Mouse (Mus musculus) Muller cell, postnatal 12 days (primary cell): ENCODE results near the gene Serf2.
"Not testable (repeated sequence)": the region's sequence is repeated elsewhere in the genome, so short reads cannot be mapped to it uniquely, and the experiment has no call there.

ENCODE experiments used
- DNase-seq: peaks from one replicate; pipeline ENCODE4 v3.0.0-alpha.2; 2015; ENCODE audit errors: inconsistent ontology term

Gene Serf2

DNA sequence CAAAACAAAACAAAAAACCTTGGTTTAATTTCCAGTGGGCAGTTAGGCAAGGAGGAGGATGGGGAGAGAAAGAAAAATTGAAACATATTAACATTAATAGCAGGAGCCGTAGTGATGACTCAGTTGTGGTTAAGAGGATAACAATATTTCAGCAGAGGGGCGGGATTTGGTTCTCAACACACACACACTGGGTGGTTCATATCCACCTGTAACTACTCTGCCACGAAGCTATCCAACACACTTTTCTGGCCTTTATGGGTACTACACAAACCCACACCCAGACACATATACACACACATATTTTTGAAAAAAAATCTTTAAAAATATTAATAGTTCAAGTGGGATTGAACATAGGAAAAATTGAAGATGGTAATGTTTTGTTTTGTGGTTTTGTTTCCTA is 2.0 kb upstream of the Serf2 start:
- DNase-seq: no peak

DNA sequence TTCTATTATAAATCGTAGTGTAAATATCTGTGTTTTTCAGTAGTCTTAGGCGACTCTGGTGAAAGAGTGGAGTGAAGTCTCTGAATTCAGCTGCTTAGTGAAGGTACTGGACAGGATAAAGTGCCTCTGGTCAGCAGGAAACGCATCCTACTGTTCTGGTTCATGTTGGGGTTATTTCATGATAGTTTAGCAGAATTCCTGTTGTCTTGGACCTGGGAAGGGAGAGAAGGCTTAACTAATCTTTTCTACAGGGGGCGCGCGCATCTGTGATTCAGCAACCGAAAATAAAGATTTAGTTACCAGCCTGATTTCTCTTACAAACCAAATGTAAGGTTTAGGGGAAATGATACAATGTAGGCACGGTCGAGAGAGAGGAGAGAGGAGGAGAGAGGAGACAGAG is 859 bp upstream of the Serf2 start:
- DNase-seq: peak; percentile 68

DNA sequence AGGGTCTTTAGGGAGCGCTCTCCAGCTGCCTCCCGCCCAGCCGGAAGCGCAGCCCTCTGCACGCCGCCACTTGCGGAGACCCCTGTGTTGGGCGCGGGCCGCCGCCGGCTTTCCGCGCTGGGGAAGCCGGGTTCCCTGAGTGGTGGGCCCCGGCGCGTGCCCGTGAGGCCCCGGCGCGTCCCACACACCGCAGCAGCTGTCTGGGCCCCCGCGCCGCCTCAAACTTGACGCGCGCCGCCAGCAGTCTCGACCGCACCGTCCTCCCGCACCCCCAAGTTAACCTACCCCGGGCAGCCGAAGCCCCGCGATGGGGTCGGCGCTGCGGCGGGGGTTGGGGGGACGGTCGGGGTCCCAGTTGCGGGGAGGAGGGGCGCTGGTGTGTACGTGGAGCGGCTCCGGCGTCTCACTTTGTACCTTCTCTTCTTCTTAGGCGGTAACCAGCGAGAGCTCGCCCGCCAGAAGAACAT is 583 bp downstream of the Serf2 start:
- DNase-seq: no peak

DNA sequence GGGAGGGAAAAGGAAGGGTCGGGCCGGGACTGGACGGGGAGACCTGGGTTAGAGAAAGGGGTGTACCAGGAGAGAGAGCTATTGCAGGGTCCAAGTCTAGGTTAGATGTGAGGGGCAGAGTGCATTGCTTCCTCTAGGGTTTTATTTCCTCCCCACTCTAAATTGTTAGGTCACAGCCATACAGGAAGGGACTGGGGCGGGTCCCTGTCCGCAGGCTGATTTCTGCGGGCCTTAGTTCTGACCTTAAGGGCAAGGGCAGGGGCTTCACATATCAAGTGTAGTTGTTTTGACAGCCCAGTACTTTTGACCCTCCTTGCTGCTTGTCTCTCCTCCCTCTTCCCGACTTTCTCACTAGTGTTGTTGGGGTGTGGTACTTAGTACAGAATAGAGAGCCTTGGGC is 1.1 kb downstream of the Serf2 start:
- DNase-seq: peak; percentile 31

DNA sequence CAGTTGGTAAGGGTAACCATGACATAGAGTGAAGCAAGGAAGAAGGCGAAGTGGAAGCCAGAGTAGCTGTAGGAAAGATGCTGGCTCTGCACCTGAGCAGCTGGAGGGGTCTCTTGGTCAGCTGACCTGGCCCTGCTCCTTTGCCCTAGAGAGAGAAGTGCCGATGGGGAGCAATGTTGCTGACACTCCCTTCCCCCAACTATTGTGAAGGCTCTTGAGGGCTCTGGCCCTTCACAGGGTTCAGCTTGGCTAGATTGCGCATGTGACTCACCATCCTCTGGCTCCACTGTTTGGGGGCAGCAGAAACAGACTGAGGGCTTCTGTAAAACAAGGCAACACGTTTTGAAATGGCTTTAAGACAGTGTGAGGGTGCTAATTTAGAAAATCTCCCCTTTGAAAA is 3.4 kb downstream of the Serf2 start:
- no peak for DNase-seq

DNA sequence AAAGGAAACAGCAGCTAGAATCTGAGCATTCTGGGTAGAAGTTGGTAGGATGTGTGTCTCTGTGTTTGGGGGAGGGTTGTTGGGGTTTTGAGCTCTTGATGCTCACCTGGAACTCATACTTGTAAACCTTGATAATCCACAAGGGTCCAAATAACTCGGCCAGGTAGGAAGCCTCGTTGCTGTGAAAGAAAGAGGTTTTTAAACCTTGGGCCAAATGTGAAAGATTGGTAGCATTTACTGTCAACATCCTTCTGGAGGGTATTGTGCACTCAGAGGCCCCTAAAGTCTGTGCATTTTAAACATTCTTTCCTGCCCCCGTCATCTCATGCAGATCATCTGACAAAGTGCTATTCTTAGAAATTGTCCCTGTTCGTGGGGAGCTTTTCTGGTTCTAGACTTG is 4.0 kb downstream of the Serf2 start, which contains the start of gene Hypk:
Gene Hypk, plus strand, starts transcription at position 301 of the 400 bp plus-strand sequence.
- DNase-seq: no peak

DNA sequence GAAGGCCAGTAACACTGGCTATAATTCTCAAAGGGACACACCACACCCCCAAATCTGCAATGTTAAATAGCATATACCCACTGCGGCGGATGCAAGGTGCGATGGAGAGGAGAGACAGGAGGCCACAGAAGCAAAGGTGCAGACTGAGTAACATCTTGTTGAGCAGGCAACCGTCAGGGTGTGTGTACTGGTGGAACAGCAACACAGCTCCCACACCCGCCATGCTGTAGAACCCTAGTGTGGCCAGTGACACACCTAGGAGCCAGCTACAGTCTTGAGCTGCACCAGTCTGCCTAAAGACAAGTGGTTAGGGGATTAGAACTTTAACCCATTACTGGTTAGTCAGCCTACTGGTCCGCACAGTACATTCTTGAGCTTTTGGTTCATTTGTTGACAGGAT is 4.9 kb downstream of the Serf2 start:
- no peak for DNase-seq

DNA sequence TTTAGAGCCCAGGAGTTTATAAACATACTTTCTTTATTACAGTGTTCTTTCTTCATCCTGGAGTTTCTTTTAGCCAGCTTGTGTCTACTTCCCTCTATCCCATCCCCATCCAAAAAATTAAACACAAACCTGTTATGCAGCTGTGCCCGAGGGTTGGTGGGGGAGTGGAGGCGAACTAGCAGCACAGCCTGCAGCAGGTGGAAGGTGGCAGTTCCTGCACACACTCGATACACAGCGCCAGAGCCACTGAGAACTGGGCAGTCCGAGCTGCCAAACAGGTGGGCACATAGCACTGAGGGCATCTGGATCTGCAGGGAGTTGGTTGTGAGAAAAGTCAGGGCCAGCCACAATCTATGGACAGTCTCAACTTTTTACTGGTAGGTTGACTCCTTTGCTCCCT is 6.5 kb downstream of the Serf2 start:
- no peak for DNase-seq

DNA sequence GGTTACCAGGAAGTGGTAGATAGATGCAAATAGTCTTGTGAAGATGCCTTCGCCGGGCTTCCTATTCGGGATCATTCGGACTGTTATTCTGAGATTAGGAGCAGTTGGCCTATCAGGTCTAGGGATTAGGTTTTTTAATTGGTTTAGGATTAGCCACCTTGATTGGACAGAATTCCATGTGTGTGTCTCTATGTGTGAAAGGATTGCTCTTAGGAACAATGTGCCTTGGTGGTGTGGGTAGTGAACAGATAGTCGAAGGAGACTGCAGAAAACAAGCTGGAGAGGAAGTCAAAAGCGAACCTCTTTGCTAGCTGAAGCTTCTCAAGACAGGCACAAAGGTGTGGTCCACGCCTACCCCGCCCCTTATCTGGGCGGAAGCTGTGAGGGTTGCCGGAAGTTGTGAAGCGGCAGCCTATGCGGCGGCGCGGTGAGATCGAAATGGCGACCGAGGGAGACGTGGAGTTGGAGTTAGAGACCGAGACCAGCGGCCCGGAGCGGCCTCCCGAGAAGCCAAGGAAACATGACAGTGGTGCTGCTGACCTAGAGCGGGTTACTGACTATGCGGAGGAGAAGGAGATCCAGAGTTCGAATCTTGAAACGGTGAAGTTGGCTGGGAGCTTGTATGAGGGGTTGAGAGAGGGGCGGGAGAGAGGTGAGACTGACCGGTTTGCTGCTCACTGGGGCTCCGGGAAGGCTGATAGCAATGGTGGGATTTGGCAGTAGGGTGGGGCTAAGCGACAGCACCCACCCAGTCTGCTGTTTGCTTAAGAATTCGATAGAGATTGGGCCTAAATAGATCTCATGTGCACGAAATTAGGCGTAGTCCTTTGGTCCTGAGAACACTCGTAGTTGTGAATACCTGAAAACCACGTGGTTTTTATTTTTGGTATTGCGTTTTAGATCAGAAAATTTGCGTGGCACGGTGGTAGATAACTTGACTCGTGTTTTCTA is 8.0 kb downstream of the Serf2 start, which contains the start of gene Serinc4:
Gene Serinc4, minus strand, starts transcription at position 90 of the 951 bp plus-strand sequence.
- peak; percentile 83 for DNase-seq

DNA sequence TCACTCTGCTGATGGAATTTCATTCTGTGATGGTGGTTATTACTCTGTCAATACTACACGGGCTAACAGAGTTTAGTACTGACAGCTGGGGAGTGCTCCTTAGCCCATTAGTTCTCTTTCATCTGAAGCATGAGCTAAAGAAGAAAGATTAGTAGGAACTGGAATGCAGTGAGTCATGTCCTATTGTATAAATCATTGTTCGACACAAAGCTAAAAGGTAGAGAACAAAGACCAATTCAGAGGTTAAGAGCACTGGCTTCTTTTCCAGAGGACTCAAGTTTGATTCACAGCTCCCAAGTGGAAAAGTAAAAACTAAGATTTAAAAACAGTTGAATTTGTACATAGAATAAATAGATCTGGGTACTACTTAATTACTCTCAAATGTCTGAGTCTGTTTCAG is 11.1 kb downstream of the Serf2 start:
- peak; percentile 57 for DNase-seq

DNA sequence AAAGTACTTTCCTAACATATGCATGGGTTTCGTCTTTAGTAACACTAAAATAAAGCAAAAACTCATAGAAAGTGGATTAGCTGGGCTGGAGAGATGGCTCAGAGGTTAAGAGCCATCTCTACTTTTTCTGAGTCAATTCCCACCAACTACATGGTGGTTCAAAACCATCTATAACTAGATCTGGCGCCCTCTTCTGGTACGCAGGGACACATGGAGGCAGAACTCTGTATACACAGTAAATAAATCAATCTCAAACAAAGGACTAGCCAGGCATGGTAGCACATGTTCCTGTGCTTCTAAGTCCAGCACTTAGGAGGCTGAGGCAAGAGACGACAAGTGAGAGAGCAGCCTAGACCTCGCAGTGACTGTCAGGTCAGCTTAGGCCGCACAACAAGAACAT is 20.0 kb downstream of the Serf2 start:
- DNase-seq: not testable (repeated sequence)

DNA sequence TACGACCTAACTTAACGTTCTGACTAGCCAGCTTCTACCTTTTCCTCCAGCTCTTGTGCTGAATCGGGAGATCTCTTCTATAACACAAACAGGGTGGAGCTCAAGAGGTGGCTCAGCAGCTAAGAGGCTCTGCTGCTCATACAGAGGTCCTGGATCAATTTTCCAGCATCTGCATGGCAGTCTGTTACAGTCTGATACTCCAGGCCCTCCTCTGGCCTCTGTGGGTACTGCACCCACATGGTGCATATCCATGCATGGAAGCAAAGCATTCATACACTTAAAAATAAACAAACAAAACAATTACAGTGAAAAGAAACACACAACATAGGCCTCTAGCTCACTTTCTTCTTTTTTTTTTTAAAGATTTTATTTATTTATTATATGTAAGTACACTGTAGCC is 23.8 kb downstream of the Serf2 start:
- DNase-seq: not testable (repeated sequence)

DNA sequence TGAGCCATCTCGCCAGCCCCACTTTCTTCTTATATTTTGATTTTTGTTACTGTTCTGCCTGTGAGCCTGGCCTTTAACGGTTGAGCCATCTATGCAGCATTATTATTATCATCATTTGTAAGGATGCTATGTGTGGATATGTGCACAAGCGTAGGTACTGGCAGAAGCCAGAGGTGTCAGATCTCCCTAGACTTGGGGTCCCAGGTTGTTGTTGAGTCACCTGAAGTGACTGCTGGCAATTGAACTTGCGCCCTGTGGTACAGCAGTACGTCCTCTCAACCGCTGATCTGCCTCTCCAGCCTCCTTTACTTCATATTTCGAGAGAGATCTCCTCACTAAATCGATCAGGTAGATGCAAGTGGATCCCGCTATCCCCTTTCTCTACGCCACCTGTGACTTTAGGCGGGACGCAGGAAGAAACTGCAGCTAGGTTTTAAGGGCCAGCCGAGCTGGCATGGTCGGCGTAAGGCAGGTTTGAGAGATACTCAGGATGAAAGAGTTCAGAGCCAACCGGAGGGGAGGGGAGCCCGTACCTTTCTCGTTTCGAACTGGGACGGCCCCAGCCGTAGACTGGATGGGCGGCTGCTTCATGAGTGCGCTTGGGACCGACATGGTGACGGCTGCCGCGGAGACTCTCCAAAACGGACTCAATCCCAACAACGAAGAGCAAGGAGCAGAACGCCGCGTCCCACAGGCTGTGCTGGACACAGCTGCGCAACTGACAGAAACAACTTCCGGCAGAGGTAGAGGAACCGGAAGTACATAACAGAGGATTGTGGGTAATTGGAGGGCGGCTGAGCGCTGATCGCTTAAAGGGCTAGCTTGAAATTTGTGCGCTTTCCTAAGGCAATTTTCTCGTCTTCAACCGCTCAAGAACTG is 24.5 kb downstream of the Serf2 start, which contains the start of gene Mfap1b:
Gene Mfap1b, minus strand, starts transcription at position 767 of the 879 bp plus-strand sequence.
- peak; percentile 67 for DNase-seq

DNA sequence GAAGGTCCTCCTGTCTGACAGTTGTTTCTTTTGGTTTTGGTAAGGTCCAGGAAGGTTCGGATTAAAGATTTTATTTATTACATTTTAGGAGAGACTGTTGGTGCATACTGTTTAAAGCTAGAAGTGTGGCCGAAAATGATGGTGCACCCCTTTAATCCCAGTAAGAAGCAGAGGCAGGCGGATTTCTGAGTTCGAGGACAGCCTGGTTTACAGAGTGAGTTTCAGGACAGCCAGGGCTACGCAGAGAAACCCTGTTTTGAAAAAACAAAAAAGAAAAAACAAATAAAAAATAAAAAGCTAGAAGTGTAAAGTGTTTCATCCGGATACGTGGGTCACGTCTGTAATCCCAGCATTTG is 25.2 kb downstream of the Serf2 start:
- DNase-seq: no peak

DNA sequence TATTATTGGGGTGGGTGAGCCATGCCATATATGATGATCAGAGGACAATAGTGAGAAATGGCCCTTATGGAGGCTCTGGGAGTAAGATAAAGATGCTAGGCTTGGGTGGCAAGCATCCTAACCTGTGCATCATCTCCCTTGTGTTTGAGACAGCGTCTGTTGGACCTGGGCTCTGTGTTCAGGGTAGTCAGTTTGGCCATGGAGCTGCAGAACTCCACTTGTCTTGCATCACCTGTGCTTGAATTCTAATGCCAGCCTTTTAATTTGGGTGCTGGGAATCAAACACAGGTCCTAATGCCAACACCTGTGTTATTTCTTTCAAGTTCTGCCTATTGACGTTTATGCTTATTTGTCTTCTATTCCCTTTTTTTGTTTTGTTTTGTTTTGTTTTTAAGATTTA is 26.3 kb downstream of the Serf2 start:
- not testable (repeated sequence) for DNase-seq

DNA sequence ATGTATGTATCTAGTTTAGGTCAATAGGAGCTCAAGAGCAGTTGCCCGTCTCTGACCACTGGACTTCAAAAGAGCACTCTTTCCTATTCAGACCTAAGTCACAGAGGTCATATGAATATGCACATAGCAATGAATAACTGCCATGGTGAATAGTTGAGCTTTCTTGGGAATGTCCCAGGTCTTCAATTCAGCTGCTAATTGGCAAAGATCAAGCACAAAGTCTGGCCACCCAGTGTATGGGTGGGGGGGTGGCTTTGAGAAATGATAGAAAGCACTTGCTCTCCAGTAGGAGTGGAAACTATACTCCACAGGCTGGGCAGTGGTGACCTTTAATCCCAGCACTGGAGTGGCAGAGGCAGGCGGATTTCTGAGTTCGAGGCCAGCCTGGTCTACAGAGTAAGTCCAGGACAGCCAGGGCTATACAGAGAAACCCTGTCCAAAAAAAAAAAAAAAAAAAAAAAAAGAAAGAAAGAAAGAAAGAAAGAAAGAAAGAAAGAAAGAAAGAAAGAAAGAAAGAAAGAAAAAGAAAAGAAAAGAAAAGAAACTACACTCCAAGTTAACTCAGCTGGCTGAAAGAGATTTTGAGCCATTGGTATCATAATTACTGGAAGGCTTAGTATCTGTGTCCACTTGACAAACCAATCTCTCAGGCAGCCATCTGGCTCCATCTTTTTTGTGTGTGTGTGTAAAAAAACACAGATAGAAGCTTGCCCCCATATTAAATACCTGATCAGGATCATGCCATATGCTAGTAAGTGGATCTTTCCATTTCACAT is 28.7 kb downstream of the Serf2 start:
- DNase-seq: no peak

DNA sequence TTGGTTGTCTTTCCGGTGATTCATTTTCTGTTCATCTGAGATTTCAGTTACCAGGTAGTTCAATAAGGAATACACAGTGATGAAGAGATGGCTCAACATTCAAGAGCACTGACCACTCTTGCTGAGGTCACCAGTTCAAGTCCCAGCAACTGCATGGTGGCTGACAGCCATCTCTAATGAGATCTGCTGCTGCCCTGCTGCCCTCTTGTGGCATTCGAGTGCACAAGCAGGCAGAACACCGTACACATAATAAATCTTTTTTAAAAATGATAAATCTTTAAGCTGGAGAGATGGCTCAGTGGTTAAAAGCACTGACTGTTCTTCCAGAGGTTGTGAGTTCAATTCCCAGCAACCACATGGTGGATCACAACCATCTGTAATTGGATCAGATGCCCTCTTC is 31.5 kb downstream of the Serf2 start:
- DNase-seq: no peak

DNA sequence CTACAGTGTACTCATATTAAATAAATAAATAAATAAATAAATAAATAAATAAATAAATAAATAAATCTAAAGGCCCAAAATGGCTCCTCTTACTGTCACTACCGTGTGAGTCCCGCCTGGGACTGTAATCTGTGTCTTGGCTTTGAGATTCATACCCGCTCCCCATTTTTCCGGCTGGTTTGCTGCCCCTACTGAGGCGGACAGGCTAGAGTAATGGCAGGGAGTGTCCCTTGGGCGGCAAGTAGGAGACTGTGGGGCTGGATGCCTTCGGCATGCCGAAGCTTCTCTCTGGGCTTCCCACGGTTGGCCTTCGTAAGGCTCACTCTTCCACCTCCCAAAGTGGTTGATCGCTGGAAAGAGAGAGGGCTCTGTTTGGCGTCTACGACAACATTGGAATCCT is 31.9 kb downstream of the Serf2 start:
- not testable (repeated sequence) for DNase-seq

DNA sequence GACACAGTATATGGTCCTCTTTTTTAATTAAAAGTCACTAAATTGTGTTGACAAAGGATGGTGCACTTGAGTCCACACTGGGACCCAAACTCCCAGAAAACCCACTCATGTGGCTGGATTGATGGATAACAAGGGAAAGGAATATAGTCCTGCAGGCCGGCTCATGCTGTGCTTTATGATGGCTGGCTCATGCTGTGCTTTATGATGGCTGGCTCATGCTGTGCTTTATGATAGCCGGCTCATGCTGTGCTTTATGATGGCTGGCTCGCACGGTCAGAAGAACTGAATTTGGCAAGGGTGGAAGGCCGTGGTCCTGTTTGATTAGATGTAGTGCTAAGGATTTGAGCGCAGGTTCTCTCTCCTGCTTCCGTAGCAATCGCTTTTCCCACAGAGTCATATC is 34.6 kb downstream of the Serf2 start:
- no peak for DNase-seq

DNA sequence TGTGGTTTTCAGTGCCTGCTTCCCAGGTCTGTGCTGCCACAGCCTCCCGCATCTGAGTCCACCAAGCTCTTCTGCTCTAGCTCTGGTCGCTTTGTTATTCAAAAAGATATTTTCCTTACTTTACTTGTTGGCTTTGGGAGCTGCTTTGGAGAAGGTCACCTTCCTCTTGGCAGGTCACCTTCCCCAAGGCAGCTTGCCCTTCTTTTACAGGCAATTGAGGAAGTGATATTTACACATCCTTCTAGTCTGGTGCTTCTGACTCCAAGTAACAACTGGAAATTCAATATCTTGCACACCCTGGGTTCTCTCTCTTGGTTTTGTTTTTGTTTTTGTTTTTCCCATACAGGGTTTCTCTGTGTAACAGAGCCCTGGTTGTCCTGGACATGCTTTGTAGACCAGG is 35.4 kb downstream of the Serf2 start:
- not testable (repeated sequence) for DNase-seq

DNA sequence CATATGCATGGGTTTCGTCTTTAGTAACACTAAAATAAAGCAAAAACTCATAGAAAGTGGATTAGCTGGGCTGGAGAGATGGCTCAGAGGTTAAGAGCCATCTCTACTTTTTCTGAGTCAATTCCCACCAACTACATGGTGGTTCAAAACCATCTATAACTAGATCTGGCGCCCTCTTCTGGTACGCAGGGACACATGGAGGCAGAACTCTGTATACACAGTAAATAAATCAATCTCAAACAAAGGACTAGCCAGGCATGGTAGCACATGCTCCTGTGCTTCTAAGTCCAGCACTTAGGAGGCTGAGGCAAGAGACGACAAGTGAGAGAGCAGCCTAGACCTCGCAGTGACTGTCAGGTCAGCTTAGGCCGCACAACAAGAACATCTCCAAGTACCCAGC is 52.6 kb downstream of the Serf2 start:
- DNase-seq: not testable (repeated sequence)
